Mouse (Mus musculus): Measurements from ENCODE around the gene Polrmt.
A peak's percentile ranks its signal among the peaks of the same experiment; 100 is the strongest.

The Polrmt gene

DNA sequence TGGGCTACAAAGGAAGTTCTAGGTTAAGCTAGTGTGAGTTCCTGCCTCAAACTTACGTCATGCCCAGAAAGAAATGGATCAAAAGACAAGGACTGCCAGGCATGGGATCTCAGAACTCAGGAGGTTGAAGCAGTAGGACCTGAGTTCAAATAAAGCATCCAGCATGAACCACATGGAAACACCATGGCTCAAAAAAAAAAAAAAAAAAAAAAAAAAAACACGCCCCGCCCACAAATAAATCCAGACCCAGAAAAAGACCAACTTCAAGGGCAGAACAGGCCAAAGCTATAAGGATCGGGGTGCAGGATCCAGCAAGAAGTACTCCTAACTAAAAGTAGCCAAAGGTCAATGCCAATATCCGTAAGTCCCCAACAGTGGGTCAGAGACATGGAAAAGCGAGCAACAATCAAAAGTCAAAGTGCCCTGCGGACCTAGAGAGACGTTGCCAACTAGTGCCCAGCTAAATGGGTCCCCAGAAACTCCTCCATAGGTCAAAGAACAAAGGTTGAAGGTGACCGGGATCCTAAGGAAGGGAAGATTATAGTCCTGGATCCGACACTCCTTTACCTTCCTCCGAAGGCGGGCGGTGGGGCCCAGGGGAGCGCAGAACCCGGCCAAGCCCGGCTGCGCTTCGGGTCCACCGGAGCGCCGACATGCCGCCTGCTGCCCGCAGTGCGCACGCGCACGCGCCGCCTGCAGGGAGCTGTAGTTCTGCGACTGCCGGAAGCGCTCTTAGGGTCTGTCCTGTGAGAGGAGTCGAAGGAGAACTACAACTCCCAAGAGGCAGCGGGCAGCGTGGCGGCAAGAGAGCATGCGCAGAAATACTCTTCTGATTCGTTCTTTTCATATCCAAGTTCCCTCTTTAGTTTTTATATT is at the start of gene Polrmt:
Gene Polrmt, minus strand, starts transcription at position 684 of the 876 bp plus-strand sequence.
- DNase-seq (ENCODE audit: low read depth): peak; percentile 98

DNA sequence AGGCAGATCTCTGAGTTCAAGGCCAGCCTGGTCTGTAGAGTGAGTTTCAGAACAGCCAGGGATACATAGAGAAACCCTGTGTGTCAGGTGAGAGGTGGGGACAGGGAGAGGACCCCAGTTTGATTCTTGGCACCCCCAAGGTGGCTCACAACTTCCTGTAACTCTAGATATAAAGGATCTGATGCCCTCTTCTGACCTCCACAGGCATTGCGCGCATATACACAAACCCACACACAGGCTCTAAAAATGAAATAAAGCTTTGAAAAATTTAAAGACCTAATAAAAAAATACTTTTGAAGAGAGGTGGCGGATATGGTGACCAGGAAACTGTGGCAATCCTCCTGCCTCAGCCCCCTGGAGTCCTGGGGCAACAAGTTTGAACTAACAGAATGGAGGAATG is 49.5 kb upstream of the Polrmt start:
- no peak for DNase-seq (ENCODE audit: low read depth)

DNA sequence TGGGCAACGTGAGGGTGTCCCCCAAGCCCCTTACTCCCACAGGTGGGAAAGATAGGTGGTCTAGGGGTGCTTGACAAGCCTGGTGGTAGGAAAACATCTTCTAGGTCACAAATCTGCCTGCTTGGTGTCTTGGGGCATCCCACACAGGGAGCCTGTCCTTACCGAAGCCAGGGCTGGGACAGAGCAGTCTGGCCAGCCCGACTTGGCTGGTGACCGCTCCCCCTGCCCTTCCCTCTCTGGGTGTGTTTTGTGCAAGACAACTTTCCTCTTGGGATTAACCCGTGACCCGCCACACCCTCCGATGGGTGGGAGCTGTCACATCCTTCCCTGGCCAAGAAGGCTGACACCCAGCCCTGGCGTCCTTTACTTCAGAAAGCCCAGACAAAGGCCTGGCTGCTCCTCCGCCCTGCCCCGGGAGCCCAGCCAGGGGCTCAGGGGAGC is 48.1 kb upstream of the Polrmt start:
- no peak for DNase-seq (ENCODE audit: low read depth)

DNA sequence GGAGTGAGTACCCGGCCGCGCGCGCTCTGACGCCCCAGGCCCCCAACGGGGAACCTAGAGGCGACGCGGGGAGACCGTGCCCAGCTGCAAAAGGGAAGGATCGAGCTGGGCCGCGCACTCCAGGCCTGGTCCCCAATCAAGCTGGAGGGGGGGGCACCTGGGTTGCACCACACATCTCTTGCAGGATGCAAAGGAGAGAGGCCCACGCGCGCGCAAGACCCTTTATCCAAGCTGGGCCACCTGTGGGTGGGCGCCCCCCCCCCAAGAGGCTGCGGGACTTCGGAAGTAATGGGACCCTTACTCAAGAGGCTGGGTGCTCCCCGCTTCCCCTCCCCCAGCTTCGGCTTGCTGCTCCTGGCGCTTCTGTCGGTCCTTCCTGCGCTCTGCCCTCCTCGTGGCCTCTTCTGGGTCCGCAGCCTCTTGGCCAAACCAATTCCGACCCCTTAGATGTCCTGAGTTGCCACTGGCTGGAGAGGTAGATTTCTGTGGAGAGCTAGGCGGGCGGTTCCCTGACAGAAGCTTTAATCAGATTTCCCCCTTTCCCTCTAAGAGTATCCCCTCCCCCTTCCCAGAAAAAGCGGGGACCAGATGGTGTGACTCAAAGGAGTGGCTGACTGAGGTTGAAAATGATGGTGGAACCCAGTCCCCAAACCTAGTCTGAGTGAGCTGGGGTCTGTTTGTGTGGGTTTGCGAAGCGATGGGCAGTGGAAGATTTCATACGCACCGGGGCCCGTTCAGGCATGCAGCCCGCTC is 47.5 kb upstream of the Polrmt start:
- peak; percentile 45 for DNase-seq (ENCODE audit: low read depth)

DNA sequence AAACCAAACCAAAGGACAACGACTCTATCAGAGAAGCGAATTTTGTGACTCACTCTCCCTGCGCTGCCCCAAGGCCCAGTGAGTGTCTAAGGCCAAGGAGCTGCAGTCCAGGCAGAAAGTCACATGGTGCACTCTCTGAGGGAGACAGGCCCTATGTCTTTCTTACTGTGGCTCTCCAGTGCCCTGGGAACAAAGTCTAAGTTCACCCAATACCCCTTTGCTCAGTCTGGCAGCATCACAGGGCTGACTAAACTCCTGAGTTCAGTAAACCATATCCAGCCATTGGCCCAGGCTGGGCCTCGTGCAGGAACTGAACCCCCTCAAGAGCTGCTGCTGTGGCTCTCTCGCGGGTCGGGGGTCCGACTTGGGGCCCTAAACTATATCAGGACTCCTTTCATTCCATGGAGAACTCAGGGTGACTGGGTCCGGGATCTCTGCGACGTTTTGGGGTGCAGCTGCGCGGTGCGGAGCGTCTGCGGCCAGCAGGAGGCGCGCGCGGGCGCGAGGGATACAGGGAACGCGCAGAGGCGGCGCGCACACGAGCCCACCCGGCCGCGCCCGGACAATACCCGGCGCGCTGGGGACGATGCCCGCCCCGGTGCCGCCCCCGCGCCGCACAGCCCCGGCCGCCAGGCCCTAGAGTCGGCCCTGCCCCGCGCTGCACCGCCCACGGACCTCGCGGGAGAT is 46.8 kb upstream of the Polrmt start, which contains the start of gene Palm:
Gene Palm, plus strand, starts transcription at position 522 of the 687 bp plus-strand sequence.
- DNase-seq (ENCODE audit: low read depth): peak; percentile 63

DNA sequence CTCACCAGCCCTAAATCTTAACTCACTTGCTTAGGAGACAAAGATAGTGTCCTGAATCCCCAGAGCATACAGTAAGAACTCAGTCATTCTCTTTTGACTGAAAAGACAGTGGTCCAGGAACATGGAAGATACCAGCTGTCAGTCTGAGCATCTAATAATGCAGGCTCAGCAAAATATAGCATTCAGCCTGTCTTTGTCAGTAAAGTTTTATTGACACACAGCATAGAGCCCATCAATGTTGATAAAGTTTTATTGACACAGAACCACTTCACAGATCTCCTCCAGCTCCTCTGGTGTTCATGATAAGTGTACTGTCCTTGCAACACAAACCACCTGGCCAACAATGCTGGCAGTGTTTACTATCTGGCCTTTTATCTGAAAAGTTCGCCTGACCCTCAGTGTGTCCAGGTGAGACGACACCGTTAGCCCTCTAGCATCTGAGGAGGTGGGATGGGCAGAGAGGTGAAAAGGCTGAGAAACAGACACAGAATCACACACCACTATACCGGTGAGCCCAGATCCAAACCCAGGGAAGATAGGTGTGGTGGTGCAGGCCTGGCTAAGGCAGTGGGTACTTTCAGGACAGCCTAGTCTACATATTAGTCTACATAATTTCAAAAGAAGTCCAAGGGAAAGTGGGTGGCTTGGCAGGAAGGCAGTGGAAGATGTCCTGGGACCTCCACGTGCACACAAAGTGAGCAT is 46.1 kb upstream of the Polrmt start:
- no peak for DNase-seq (ENCODE audit: low read depth)

DNA sequence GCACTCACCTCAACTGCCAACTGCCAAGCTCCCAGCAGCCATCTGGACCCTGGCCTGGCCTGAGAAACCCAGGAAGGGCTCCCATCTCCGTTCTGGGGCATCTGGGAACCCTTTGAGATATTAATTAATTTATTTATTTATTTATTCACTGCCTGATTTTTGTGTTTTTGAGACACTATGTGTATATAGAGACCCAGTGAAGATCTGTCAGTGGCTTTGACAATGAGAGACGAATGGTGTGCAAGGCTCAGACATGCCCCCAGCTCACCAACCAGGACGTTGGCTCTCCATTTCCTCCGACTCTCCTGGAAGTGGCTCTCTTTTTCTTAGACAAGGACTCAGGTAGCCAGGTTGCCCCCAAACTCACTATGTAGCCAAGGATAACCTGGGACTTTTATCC is 44.5 kb upstream of the Polrmt start, which contains the start of gene Prss57:
Gene Prss57, minus strand, starts transcription at position 101 of the 400 bp plus-strand sequence.
- no peak for DNase-seq (ENCODE audit: low read depth)

DNA sequence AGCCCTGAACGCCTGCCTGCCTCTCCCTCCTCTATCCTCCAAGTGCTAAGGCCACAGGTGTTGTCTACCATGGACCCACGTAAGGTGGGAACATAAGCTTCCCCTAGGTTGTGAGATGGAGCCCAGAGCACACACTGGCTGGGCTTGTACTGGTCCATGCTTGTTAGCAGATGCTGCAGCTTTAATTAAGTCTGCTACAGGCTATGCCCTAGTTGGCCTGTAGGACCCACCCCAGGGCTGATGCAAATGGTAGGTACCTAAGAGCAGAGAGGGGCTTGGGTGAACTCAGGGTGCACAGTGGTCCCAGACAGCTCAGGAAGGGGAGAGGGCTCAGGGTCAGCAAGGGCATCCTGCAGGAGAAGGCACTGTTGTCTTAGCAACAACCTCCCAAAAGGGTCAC is 43.2 kb upstream of the Polrmt start:
- DNase-seq (ENCODE audit: low read depth): no peak

DNA sequence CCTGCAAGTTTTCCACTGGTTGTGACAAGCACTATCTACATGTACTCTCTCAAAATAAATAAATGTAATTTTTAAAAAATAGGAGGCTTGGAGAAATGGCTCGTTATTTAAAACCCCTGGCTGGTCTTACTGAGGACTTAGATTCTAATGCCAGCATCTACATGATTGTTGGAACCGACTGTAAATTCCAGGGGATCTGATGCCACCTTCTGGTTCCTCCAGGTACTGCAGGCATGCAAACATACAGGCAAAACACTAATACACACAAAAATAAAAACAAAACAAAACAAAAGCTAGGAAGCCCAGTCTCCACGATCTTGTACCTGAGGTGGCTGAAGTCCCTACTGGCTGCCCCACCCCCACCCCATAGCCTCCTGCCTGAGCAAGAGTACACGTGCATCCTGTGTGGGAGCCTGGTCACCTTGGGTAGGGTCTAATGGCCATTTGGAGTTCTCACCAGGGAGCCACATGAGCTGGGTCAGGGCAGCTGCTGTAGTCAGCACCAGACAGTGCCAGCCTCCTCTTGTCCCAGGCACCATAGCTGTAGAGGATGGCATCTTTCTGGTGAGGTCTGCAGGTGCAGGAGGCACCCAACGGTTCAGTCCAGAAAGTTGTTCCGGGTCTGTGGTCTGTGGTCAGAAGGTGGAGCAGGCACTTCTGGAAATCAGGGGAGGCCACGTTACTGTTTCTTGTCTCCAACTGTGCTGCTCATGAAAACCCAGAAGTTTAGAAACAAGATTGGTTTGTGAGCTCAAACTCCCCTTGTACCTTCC is 42.2 kb upstream of the Polrmt start:
- peak; percentile 82 for DNase-seq (ENCODE audit: low read depth)

DNA sequence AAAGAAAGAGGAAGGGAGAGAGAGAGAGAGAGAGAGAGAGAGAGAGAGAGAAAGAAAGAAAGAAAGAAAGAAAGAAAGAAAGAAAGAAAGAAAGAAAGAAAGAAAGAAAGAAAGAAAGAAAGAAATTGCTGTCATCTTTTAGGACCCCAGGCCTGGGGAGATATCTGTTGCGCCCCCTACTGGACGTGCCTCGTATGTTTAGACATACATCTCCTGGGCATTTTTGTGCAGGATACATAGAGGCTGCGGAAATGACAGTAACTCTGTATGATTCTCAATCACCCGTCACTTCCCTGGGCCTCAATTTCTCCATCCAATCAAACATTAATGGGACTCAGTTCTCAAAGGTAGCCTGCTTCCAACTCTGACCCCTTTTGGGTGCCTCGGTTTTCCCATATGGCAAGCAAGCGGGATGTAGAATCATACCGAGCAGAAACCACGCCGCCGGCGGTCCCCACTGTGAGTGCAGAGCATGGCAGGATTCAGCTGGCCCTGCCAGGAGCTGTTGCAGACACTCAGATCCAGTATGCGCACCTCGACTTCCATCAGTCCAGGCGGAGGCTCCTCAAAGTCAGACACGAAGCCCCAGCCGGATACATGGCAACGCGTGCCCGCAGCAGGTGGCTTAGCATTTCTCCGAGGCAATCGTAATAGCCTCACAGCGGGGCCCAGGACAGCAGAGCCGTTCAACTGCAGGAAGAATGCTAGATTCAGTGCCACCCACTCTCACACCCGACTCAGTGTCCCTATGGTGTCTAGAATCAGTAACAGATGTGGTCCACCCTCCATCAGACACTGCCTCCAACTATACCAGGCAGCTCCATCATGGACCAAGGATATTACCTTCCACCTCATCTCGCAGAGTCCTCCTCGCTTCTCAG is 37.8 kb upstream of the Polrmt start:
- DNase-seq (ENCODE audit: low read depth): peak; percentile 64

DNA sequence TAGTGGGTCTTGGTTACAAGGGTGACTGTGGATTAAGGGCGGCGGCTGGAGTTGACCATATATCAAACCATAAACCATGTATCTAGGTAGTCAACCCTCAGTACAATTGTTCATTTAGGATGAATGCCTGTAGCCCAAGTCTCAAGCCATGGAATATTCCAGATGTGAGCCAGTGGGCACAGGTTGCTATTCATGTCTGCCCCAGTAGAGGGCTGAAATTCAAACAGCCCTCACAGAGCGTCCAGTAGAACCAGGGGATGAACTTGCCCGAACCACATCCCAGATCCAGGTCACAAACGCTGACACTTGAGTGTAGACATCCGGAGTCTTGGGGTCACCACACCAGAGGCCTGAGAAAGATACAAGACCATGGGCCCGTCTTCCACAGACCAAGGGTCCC is 36.7 kb upstream of the Polrmt start:
- no peak for DNase-seq (ENCODE audit: low read depth)

DNA sequence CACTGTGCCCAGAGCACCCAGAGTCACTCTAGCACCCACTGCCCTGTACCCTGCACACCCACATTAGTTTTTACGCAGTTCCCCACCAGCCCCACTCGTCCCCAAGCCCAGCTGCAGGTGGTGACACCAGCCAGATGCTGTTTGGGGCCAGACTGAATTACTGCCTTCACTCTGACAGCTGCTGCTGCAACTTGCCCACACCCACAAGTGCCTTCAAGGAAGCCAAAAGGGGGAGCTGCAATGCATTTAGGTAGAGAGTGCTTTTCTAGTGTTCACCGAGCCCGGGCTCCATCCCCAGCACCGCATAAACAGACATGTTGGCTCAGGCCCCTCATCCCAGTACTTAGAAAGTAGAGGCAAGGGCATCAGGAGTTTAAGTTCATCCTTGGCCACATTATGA is 35.6 kb upstream of the Polrmt start:
- DNase-seq (ENCODE audit: low read depth): no peak

DNA sequence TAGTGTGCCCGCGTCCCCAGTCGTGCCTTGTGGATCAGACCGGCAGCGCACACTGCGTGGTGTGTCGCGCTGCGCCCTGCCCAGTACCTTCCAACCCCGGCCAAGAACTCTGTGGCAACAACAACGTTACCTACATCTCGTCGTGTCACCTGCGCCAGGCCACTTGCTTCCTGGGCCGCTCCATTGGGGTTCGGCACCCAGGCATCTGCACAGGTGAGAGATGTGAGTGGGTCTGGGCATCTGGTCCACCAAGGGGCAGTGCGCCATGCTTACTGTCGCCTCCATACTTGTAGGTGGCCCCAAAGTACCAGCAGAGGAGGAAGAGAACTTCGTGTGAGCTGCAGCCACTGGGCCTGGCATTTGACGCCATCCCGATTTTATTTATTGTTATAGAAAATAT is 34.8 kb upstream of the Polrmt start:
- no peak for DNase-seq (ENCODE audit: low read depth)

DNA sequence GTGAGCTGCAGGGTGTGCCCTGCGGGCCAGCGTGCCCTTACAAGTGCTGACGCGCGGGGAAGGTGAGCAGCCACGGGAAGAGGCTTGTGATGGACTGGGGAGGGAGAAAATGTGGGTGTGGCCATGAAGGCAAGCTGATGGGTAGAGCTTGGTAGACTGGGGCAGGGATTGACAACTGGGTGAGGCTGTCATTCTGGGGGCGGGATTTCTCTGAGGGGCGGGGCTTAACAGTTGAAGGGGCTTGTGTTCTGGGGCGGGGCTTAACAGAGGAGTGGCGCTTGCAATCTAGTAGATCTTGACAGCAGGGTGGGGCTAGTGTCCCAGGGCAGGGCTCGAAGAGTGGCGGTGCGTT is 34.3 kb upstream of the Polrmt start:
- DNase-seq (ENCODE audit: low read depth): peak; percentile 95

DNA sequence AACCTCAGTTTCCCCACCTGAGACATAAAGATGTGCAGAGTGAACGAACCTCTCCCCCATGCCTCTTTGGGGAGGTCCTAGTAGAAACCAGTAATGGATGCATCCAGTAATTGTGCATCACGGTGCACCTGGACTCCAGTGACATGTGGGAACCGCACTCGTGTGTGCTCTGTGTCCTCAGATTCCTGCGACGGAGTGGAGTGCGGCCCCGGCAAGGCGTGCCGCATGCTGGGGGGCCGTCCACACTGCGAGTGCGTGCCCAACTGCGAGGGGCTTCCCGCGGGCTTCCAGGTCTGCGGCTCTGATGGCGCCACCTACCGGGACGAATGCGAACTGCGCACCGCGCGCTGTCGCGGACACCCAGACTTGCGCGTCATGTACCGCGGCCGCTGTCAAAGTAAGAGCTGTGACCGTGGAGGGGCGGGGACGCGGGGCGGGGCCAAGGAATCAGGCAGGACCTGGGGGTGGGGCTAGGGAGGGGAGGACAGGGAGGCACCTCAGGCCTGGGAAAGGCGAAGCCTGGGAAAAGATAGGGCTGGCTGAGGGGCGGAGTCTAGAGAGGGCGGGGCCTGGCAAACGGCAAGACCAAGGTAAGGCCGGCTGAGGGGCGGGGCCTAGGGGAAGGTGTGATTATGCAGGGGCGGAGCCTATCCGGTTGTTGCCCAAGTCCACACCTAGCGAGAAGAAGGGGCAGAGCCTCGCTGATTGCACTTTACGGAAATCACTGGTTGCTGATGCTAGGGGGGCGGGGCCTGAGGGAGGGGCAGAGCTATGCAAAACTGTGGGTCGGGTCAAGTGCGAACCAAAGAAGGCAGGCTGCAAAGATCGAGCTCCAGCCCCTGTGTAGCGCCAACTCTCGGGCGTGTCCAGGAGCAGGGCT is 33.6 kb upstream of the Polrmt start:
- DNase-seq (ENCODE audit: low read depth): peak; percentile 98

DNA sequence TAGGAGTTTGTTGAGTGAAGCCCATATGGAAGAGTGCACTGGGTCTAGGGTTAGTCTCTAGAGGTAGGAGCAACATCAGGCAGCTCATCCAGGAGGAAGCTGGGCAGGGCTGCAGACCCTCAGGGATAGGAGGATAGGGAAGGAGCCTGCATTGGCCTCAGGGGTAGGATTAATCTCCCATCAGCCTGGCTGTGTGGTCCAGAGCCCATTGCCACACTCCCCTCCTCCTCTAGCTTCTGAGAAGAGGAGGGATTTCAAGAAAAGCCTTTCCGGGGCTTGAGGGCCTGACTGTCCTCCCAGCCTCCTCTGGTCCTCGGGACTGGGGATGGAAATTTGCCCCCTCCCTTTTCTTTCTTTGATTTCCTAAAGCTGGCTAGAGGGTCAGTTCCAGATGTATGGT is 32.8 kb upstream of the Polrmt start:
- DNase-seq (ENCODE audit: low read depth): no peak

DNA sequence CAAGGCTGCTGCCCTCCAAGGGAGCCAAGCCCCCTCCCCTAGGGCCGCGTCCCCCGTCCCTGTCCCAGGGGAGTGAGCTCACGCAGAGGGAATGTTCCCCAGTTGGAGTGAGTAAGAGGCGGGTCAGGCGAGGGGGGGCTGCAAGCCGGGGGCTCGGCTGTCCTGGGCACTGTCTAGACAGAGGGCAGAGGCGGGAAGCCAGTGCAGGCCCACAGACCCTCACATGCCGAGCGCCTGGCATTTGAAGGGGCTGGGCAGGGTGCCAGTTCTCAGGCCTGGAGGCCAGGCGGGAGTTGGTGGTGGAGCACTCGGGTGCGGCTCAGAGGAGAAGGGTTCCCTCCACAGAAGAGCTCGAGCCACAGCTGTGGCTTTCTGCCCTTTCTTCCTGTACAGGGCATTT is 31.6 kb upstream of the Polrmt start:
- no peak for DNase-seq (ENCODE audit: low read depth)

DNA sequence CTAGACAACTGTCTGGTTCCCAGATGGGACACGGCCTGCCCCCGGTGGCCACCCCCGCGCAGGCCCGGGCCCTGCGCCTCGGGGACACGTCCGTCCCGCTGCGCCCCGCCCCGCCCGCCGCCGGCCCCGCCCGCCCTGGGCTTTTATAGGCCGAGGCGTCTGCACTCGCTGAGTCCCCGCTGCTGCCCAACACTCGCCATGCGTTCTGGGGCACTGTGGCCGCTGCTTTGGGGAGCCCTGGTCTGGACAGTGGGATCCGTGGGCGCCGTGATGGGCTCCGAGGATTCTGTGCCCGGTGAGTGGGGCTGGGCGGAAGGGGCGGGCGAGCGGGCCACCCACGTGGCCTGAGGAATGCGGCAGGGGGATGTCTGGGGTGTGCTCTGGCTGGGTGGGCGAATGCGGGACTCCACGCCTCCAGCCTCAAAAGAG is 30.7 kb upstream of the Polrmt start, which contains the start of gene Fstl3:
Gene Fstl3, plus strand, starts transcription at position 170 of the 429 bp plus-strand sequence.
- DNase-seq (ENCODE audit: low read depth): no peak
